Comparison of ENCODE assay signal across 14 mouse cellular contexts in the genomic region with DNA sequence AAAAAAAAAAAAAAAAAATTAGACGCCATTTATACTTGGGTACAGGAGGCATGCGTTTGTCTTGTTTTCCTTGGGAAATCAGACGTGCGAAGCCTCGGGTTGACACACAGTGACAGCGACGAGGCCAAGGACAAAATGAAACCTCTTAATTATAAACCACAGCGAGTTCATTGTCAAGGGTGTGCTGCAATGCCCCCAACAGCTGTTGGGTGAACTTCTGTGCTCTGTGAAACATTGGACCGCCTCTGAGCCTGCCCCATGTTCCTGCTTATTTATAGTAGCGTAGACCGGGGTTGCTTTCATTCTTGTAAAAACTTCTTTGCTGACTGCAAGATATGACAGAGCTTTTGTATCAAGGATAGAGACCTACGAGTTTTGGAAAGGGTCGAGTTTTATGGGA. TPM values are rescaled to one million over a fixed set of nuclear protein-coding genes. Genes with fewer than 3 reads are reported as not detected.
DNase-seq lines count a peak whose midpoint lies in the region; ATAC-seq lines count a peak whose summit lies in the region.
"Had no signal": no experiment of that assay in that cellular context is flagged by ENCODE, and none has a peak within 500 bp of the region (broad histone marks: within the 10 kb centered on the region; RNA-seq: fewer than 3 reads in every experiment).

No protein-coding gene starts in this region.

- DNase-seq in gastrocnemius, adult 18-20 months (ENCODE audit: low spot score) = peak; percentile 41
- DNase-seq in gastrocnemius, postnatal 14 days = no peak
- DNase-seq in lung, postnatal 10 days = peak; percentile 70
- no peak for DNase-seq in frontal cortex, postnatal 36 days (ENCODE audit: low spot score in 2 of 2)
- DNase-seq in left cerebral cortex, adult 18-20 months (ENCODE audit: low spot score in 2 of 2) = no peak
- DNase-seq: cerebellum, adult 11-12 months; midbrain, embryonic 14.5 days; right cerebral cortex, postnatal 25 days had no signal

- intact Hi-C loops in gastrocnemius, postnatal 14 days (cut with DNase I; ENCODE audit: low total_unique reads) = no loop called here

- H3K27ac ChIP-seq in heart, embryonic 13.5 days (replicated peaks) = no peak overlapping the region
- H3K27ac ChIP-seq in kidney, embryonic 14.5 days (ENCODE audit: low read depth, low read length) = no peak overlapping the region
- H3K27ac ChIP-seq: forebrain, embryonic 13.5 days; left cerebral cortex, adult 2 months; stomach, postnatal 0 days had no signal

- no peaks in the 10 kb centered on the region for H3K36me3 ChIP-seq in heart, embryonic 13.5 days
- no peaks in the 10 kb centered on the region for H3K36me3 ChIP-seq in kidney, embryonic 14.5 days (ENCODE audit: control insufficient read depth, insufficient read depth, low read length)

- H3K27me3 ChIP-seq in heart, embryonic 13.5 days (replicated peaks) = no peaks in the 10 kb centered on the region
- H3K27me3 ChIP-seq in kidney, embryonic 14.5 days (ENCODE audit: control insufficient read depth, insufficient read depth, low read length) = no peaks in the 10 kb centered on the region
- H3K27me3 ChIP-seq: forebrain, embryonic 13.5 days had no signal

- ATAC-seq in heart, embryonic 13.5 days (ENCODE audit: extremely low read depth, insufficient number of reproducible peaks, low FRiP score, low TSS enrichment) = no peak
- peak; percentile 45 for ATAC-seq in kidney, embryonic 14.5 days (ENCODE audit: low FRiP score, low TSS enrichment)
- ATAC-seq in erythroblast, adult 5-6 weeks (replicated peaks; ENCODE audit: low FRiP score, poor library complexity, severe bottlenecking) = no peak
- ATAC-seq: forebrain, embryonic 13.5 days had no signal

- WGBS in heart, embryonic 13.5 days = 63% methylated on average over 13 of the region's 13 CpGs
- 38% methylated on average over 13 of the region's 13 CpGs for WGBS in kidney, embryonic 14.5 days

- H3K9ac ChIP-seq in heart, embryonic 13.5 days = no peak overlapping the region; the same call in 1 of the 2 replicates
- no peak overlapping the region for H3K9ac ChIP-seq in kidney, embryonic 14.5 days (ENCODE audit: low read depth, low read length)
- H3K9ac ChIP-seq: forebrain, embryonic 13.5 days had no signal

- 0 out of 2 replicates have a peak overlapping the region, but pooled peaks have one; percentile 7 for H3K4me2 ChIP-seq in heart, embryonic 13.5 days
- H3K4me2 ChIP-seq in kidney, embryonic 14.5 days (replicated peaks; ENCODE audit: low read depth, low read length) = peak overlapping the region; percentile 17; the same call in 1 of the 2 replicates
- H3K4me2 ChIP-seq: forebrain, embryonic 13.5 days had no signal

- H3K4me3 ChIP-seq in heart, embryonic 13.5 days = no peak overlapping the region
- H3K4me3 ChIP-seq in kidney, embryonic 14.5 days (ENCODE audit: low read length) = no peak overlapping the region
- H3K4me3 ChIP-seq: forebrain, embryonic 13.5 days; left cerebral cortex, adult 2 months had no signal

- peaks cover 3% of the 10 kb centered on the region; the same call in 1 of the 2 replicates for H3K9me3 ChIP-seq in heart, embryonic 13.5 days
- no peaks in the 10 kb centered on the region for H3K9me3 ChIP-seq in kidney, embryonic 14.5 days (ENCODE audit: control insufficient read depth, low read length)
- H3K9me3 ChIP-seq: forebrain, embryonic 13.5 days had no signal

- H3K4me1 ChIP-seq in heart, embryonic 13.5 days = peaks cover 14% of the 10 kb centered on the region
- no peaks in the 10 kb centered on the region for H3K4me1 ChIP-seq in kidney, embryonic 14.5 days (ENCODE audit: control insufficient read depth, insufficient read depth, low read length)
- H3K4me1 ChIP-seq: forebrain, embryonic 13.5 days had no signal

RNA-seq across cellular contexts. Expression of a gene that starts 16.9 kb away (rescaled TPM):
- total RNA-seq in gastrocnemius, adult 18-20 months (2021) = 100 to 1,000 TPM; 150 to 159 TPM
- total RNA-seq in gastrocnemius, postnatal 14 days (2021) = 10 to 100 TPM; 79.5 to 82.3 TPM
- 55.0 and 59.1 TPM in 2 replicates for polyA plus RNA-seq in heart, embryonic 13.5 days (2015; fragmentation: Nextera tagmentation; extraction: Ambion mirVana)
- 52.4 and 78.2 TPM in 2 replicates for polyA plus RNA-seq in kidney, embryonic 14.5 days (2014; fragmentation: Nextera tagmentation; extraction: Ambion mirVana)
- 12.9 and 14.6 TPM in 2 replicates for total RNA-seq in erythroblast, adult 5-6 weeks (2015; ENCODE audit: low replicate concordance)
- total RNA-seq in erythroblast, adult 5-6 weeks (2017; ENCODE audit: low replicate concordance) = 13.9 and 21.5 TPM in 2 replicates
- total RNA-seq in left cerebral cortex, adult 18-20 months (2021) = 100 to 1,000 TPM; 244 to 266 TPM

Comparison
In these comparisons a context has a peak if more than half of its experiments do, and no peak if none do; other contexts are left out.
1. DNase-seq: peak in gastrocnemius, adult 18-20 months (single experiment) and lung, postnatal 10 days (single experiment); none in gastrocnemius, postnatal 14 days (single experiment), frontal cortex, postnatal 36 days (0 of 2) and left cerebral cortex, adult 18-20 months (0 of 2).